25 mouse cellular contexts compared by ENCODE assay signal in the genomic region with DNA sequence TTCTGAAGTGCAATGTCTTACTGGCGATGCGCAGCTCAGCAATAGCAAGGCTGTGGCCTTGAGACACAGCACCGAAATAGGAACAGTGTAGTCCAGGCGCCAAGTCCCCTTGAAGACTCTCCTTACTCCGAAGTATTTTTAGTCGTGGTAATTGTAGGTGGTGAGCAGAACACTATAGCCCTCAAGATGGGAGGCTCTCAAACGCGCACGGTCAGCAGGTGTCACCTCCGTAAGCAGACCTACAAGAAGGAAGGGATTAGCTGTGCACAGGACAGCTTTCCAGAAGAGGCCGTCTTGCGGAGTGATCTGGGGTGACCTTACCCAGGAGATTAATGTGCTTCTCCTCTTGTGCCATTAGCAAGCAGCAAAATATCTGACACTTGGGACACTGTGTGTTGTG. TPM values are rescaled to one million over a fixed set of nuclear protein-coding genes. Genes with fewer than 3 reads are reported as not detected.
"Had no signal": no experiment of that assay in that cellular context is flagged by ENCODE, and none has a peak within 500 bp of the region (broad histone marks: within the 10 kb centered on the region; RNA-seq: fewer than 3 reads in every experiment).

No protein-coding gene starts in this region.

- H3K27ac ChIP-seq: kidney, embryonic 15.5 days; limb, embryonic 10.5 days; limb, embryonic 13.5 days; liver, embryonic 12.5 days; liver, embryonic 15.5 days; lung, embryonic 15.5 days; midbrain, embryonic 10.5 days; neural tube, embryonic 12.5 days; neural tube, embryonic 15.5 days; stomach, embryonic 15.5 days had no signal

- H3K4me1 ChIP-seq: kidney, embryonic 15.5 days; liver, embryonic 12.5 days; liver, embryonic 15.5 days; lung, embryonic 15.5 days; megakaryocyte, embryonic 14.5 days; neural tube, embryonic 12.5 days; stomach, embryonic 15.5 days had no signal

- H3K9ac ChIP-seq: kidney, embryonic 15.5 days; limb, embryonic 13.5 days; liver, embryonic 12.5 days; liver, embryonic 15.5 days; lung, embryonic 15.5 days; neural tube, embryonic 12.5 days; neural tube, embryonic 15.5 days; stomach, embryonic 15.5 days had no signal

- H3K27me3 ChIP-seq: liver, embryonic 12.5 days; liver, embryonic 15.5 days; lung, embryonic 15.5 days; neural tube, embryonic 12.5 days; neural tube, embryonic 15.5 days; stomach, embryonic 15.5 days had no signal

- H3K4me3 ChIP-seq: kidney, embryonic 15.5 days; limb, embryonic 10.5 days; limb, embryonic 13.5 days; liver, embryonic 12.5 days; liver, embryonic 15.5 days; lung, embryonic 15.5 days; megakaryocyte, embryonic 14.5 days; midbrain, embryonic 10.5 days; neural tube, embryonic 12.5 days; neural tube, embryonic 15.5 days; stomach, embryonic 15.5 days had no signal

- DNase-seq: kidney, adult 8-10 months; kidney, postnatal 10 days; kidney, postnatal 36 days; liver; lung, adult 18-20 months; lung, postnatal 10 days; lung, postnatal 36 days; midbrain, embryonic 14.5 days; right cerebral cortex, adult 18-20 months; right cerebral cortex, postnatal 14 days; right cerebral cortex, postnatal 4 days; spleen, adult 18-20 months; thymus, postnatal 25 days had no signal

- H3K4me2 ChIP-seq: kidney, embryonic 15.5 days; limb, embryonic 13.5 days; liver, embryonic 12.5 days; liver, embryonic 15.5 days; lung, embryonic 15.5 days; neural tube, embryonic 12.5 days; neural tube, embryonic 15.5 days; stomach, embryonic 15.5 days had no signal

- ATAC-seq: liver, embryonic 12.5 days had no signal

- H3K9me3 ChIP-seq: kidney, embryonic 15.5 days; limb, embryonic 10.5 days; limb, embryonic 13.5 days; liver, embryonic 12.5 days; liver, embryonic 15.5 days; lung, embryonic 15.5 days; megakaryocyte, embryonic 14.5 days; midbrain, embryonic 10.5 days; neural tube, embryonic 12.5 days; neural tube, embryonic 15.5 days; stomach, embryonic 15.5 days had no signal

- H3K36me3 ChIP-seq: kidney, embryonic 15.5 days; limb, embryonic 10.5 days; limb, embryonic 13.5 days; liver, embryonic 12.5 days; liver, embryonic 15.5 days; lung, embryonic 15.5 days; midbrain, embryonic 10.5 days; neural tube, embryonic 12.5 days; neural tube, embryonic 15.5 days; stomach, embryonic 15.5 days had no signal

RNA-seq across cellular contexts. Expression of a gene that starts 55.9 kb away (rescaled TPM):
- polyA plus RNA-seq: kidney, embryonic 15.5 days; limb, embryonic 10.5 days; liver, embryonic 12.5 days; lung, embryonic 15.5 days; stomach, embryonic 15.5 days; thymus, postnatal 0 days had no signal
